Mouse (Mus musculus): ENCODE measurements around the gene Adgrl4. TPM values are rescaled to one million over a fixed set of nuclear protein-coding genes. Genes with fewer than 3 reads are reported as not detected.

The Adgrl4 gene
- polyA plus RNA-seq, 2 experiments from 2014 or later: not detected

- ATAC-seq: no peak
Observed at GRCm38 (mm10) chr3:151505606-151506005, 67.9 kb downstream of the Adgrl4 start.

- ATAC-seq: no peak
Observed at GRCm38 (mm10) chr3:151511184-151511583, 73.5 kb downstream of the Adgrl4 start.

GRCm38 (mm10) chr3:151547182-151547581, 109.5 kb downstream of the Adgrl4 start:
- no peak for ATAC-seq

- ATAC-seq: no peak
Observed at GRCm38 (mm10) chr3:151551002-151551401, 113.3 kb downstream of the Adgrl4 start.

GRCm38 (mm10) chr3:151556635-151557034, 118.9 kb downstream of the Adgrl4 start:
- ATAC-seq: no peak

- ATAC-seq: no peak
Observed at GRCm38 (mm10) chr3:151557125-151557524, 119.4 kb downstream of the Adgrl4 start.

- ATAC-seq: no peak
Observed at GRCm38 (mm10) chr3:151557607-151558006, 119.9 kb downstream of the Adgrl4 start.

- no peak for ATAC-seq
Observed at GRCm38 (mm10) chr3:151558374-151558773, 120.7 kb downstream of the Adgrl4 start.

GRCm38 (mm10) chr3:151565664-151566621, 128.3 kb downstream of the Adgrl4 start:
- no peak for ATAC-seq

- ATAC-seq: no peak
Observed at GRCm38 (mm10) chr3:151566629-151567028, 128.9 kb downstream of the Adgrl4 start.

GRCm38 (mm10) chr3:151567541-151567940, 129.9 kb downstream of the Adgrl4 start:
- ATAC-seq: no peak

- ATAC-seq: no peak
Observed at GRCm38 (mm10) chr3:151572089-151572488, 134.4 kb downstream of the Adgrl4 start.

GRCm38 (mm10) chr3:151575292-151575691, 137.6 kb downstream of the Adgrl4 start:
- ATAC-seq: no peak

GRCm38 (mm10) chr3:151576155-151576554, 138.5 kb downstream of the Adgrl4 start:
- ATAC-seq: no peak

GRCm38 (mm10) chr3:151591904-151592303, 154.2 kb downstream of the Adgrl4 start:
- ATAC-seq: no peak

All from activated CD4-positive, CD25-positive, alpha-beta regulatory T cell, adult 4 months (primary cell).